In the genomic region with DNA sequence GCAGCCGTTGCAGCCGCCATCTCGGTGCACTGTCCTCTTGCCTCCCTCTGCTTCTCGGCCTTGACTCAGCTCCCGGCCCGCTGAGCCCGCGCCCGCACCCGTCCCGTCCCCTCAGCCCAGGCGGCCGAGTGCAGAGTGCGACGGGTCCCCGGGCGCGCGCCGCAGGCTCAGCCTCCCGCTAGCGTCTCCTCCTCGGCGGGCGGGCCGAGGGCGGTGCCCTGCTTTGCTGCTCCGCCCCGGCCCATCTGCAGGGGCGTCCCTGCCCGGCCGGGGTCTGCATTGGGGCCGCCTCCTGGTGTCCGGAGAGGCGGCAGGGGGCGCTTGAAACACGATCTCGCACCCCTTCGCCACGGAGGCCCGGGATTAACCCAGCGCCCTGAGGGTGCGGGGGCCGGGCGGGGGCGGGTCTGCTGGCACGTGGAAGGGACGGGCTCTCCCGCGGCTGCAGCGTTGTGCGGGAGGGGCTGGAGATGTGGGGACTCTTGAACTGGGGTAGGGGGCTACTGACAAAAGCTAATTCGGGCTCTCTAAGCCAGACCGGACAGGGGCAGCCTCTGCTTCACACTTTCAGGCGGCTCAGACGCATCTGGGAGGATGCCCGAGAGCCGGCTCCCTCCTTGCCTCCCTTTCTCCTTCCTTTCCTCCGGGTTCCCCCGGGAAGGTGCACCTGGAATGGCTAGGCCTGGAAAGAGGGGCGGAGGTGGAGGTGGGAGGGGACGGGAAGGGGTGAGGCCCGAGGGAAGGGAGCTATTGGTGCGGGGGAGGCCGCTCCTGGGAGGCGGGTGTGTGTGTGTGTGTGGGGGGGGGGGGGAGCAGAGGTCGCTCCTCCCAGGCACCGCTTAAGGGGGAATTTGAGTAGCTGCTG, we compare ENCODE assay signal across 1 mouse cellular context.
TF ChIP-seq lines count a peak whose summit lies in the region.

No protein-coding gene starts in this region.

TF ChIP-seq in C2C12, 6 proteins besides CTCF, POLR2A, EP300 and RAD21:
- TF ChIP-seq MYOD1 (IDR thresholded peaks at IDR 0.05; ENCODE audit: control insufficient read depth, insufficient read length, low read depth) (no peak), USF1 (IDR thresholded peaks at IDR 0.05; ENCODE audit: low read depth) (no peak), FOSL1 (IDR thresholded peaks at IDR 0.05; ENCODE audit: insufficient read depth, low read length, poor library complexity, severe bottlenecking) (no peak), CEBPB (IDR thresholded peaks at IDR 0.05; ENCODE audit: low read depth) (no peak), MAX (IDR thresholded peaks at IDR 0.05) (no peak), MYOG (IDR thresholded peaks at IDR 0.05; ENCODE audit: control insufficient read depth, extremely low read depth, insufficient read length) (no peak)
